Mouse (Mus musculus): ENCODE measurements around the gene Wfdc3. TPM values are rescaled to one million over a fixed set of nuclear protein-coding genes. Genes with fewer than 3 reads are reported as not detected.

The Wfdc3 gene
- 1.1 and 1.7 TPM in 2 replicates for polyA plus RNA-seq (2015; fragmentation: Nextera tagmentation; extraction: Ambion mirVana)

DNA sequence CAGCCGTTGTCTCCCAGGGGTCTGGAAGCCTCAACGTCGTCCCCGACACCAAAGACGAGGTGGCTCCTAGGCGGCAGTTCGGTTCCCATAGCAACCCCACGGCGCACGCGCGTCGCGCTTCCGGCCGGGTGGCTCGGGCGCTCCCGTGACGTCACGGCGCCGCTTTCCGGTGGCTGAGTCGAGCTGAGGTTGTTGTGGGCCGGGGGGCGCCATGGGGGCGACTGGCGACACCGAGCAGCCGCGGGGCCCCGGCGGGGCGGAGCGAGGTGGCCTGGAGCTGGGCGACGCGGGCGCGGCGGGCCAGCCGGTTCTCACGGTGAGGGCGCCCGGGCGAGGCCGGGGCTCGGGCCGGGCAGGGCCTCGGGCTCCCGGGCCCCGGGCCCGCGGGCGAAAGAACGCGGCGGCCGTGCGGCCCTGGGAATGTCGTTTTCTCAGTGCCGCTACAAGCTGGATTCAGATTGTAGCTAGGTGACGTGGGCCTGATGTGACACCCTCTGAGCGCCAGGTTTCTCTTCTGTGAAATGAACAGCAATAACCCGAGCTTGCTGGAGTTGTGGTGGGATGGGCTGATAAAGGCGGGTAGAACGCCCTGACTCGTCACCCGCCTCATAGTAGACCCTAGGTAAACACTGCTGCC, at the start of gene Wfdc3, which contains the start of gene Dnttip1:
Gene Wfdc3, minus strand, starts transcription at position 89 of the 637 bp plus-strand sequence.
Gene Dnttip1, plus strand, starts transcription at position 141 of the 637 bp plus-strand sequence.
- WGBS, result 2% methylated on average over 66 of the region's 70 CpGs
- peak within 1 kb of the TSS; percentile 90 for H3K9ac ChIP-seq (replicated peaks)
- ATAC-seq (replicated peaks), result peak; percentile 90

DNA sequence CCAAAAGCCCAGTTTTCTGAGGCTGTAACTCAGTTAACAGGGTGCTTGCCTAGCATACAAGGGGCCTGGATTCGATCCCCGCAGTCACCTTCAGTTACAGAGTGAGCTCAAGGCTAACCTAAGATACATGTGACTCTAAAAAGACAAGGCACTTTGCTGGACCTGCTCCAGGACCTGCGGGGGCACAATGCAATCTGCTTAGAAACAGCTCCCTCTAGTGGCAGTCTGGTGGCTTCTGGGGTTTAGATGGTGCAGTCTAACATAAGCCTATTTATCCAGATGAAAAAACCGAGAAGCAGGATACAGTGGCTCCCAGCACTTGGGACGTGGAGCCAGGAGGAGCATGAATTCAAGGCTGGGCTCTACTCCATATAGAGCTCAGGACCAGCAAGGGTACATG, 48.6 kb upstream of the Wfdc3 start:
- peak; percentile 65 for ATAC-seq (replicated peaks)

More for the DNA sequence above, at the start of gene Wfdc3, which contains the start of gene Dnttip1:
- peaks cover 21% of the 10 kb centered on the region; the same call in 1 of the 2 replicates for H3K36me3 ChIP-seq
- H3K27ac ChIP-seq (replicated peaks), result peak within 1 kb of the TSS; percentile 71
- peaks cover 34% of the 10 kb centered on the region for H3K4me1 ChIP-seq
- peak within 1 kb of the TSS; percentile 86 for H3K4me3 ChIP-seq
- H3K27me3 ChIP-seq, result no peaks in the 10 kb centered on the region
- peak within 1 kb of the TSS; percentile 80 for H3K4me2 ChIP-seq (replicated peaks)
- H3K9me3 ChIP-seq, result no peaks in the 10 kb centered on the region

DNA sequence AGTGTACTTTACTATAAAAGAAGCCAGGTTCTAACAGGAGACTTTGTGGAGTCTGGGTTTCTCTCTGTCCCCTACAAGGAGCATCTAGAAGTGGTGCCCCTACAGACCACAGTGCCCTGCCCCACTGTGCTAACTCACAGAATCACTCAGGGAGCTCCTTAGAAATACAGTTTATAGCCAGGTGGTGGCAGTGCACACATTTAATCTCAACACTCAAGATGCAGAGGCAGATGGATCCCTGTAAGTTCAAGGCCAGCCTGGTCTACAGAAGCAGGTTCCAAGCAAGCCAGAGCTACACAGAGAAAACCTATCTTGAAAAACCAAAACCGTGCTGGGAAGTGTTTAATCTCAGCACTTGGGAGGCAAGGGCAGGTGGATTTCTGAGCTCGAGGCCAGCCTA, 48.0 kb upstream of the Wfdc3 start:
- Histone ChIP-seq H3K9ac (replicated peaks) (no peak overlapping the region), H3K9me3 (no peaks in the 10 kb centered on the region), H3K27ac (replicated peaks) (no peak overlapping the region), H3K27me3 (no peaks in the 10 kb centered on the region), H3K36me3 (peaks cover 51% of the 10 kb centered on the region), H3K4me3 (no peak overlapping the region), H3K4me2 (replicated peaks) (no peak overlapping the region), H3K4me1 (no peaks in the 10 kb centered on the region)
- 96% methylated on average over 2 of the region's 2 CpGs for WGBS
- ATAC-seq (replicated peaks), result no peak

More for the DNA sequence above, 48.6 kb upstream of the Wfdc3 start:
- H3K9me3 ChIP-seq, result no peaks in the 10 kb centered on the region
- H3K27ac ChIP-seq (replicated peaks), result no peak overlapping the region
- no peak overlapping the region for H3K4me2 ChIP-seq (replicated peaks)
- H3K4me1 ChIP-seq, result no peaks in the 10 kb centered on the region
- 27% methylated on average over 5 of the region's 5 CpGs for WGBS
- no peak overlapping the region for H3K4me3 ChIP-seq
- H3K36me3 ChIP-seq, result peaks cover 51% of the 10 kb centered on the region
- no peak overlapping the region for H3K9ac ChIP-seq (replicated peaks)
- no peaks in the 10 kb centered on the region for H3K27me3 ChIP-seq

DNA sequence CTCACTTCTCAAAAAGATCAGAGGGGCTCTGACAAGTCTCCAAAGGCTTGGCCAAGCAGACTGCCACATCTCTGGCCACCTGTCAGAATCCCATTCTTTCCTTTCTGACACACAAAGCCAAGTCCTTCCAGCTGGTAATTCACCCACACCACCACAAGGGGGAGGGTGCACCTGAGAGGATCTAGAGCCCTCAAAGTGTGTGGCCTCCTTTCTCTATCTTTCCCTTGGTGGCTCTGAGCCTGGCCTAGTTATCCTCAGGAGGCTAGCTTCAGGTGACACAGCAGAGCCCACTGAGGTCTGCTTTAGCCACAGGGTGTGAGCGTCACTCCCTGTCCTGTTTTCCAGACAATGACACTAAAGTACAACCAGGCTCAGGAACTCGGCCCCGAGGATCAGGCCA, 47.5 kb upstream of the Wfdc3 start:
- no peaks in the 10 kb centered on the region for H3K9me3 ChIP-seq
- H3K4me3 ChIP-seq, result no peak overlapping the region
- no peak overlapping the region for H3K27ac ChIP-seq (replicated peaks)
- H3K4me2 ChIP-seq (replicated peaks), result no peak overlapping the region
- peaks cover 48% of the 10 kb centered on the region for H3K36me3 ChIP-seq
- no peaks in the 10 kb centered on the region for H3K27me3 ChIP-seq
- ATAC-seq (replicated peaks), result no peak
- H3K9ac ChIP-seq (replicated peaks), result no peak overlapping the region
- 89% methylated on average over 3 of the region's 3 CpGs for WGBS
- no peaks in the 10 kb centered on the region for H3K4me1 ChIP-seq

DNA sequence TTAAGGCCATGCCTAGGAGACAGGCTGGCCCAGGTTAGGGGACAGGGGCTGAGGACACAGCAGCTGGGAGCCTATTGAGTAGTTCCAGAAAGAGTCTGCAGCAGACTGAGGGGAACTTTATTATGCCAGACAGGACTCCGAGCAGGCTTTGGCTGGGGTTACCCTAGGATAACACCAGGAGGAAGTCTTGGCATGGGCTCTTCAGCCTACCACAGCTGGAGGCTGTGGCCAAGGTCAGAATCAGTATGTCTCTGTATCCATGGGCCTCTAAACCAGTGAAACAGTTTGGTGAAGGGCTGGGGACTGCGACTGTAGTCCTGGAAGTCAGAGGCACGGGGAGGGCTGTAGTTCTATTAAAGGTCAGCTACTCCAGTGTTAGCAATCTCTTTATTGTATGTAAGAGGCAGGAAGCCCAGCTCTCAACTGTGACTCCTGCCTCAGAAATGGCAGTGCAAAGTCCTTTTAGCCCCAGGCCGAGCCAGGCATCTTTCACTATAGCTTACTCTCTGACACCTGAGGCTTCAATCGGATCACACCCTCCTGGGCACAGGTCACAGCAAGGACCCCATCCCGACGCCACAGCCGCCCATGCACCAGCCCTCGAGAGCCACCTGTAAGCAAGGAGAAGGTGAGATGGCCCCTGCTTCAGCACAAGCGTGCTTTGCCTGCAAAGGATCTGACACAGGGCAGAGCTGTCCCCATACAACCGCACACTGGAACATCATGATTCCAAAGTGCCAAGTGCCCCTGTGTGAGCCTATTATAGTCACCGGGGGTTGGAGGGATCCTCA, 46.9 kb upstream of the Wfdc3 start:
- ATAC-seq (replicated peaks), result no peak
- Histone ChIP-seq H3K27me3 (no peaks in the 10 kb centered on the region), H3K9ac (replicated peaks) (no peak overlapping the region), H3K4me1 (no peaks in the 10 kb centered on the region), H3K27ac (replicated peaks) (no peak overlapping the region), H3K4me3 (no peak overlapping the region), H3K9me3 (no peaks in the 10 kb centered on the region), H3K36me3 (peaks cover 44% of the 10 kb centered on the region), H3K4me2 (replicated peaks) (no peak overlapping the region)
- 94% methylated on average over 12 of the region's 12 CpGs for WGBS

DNA sequence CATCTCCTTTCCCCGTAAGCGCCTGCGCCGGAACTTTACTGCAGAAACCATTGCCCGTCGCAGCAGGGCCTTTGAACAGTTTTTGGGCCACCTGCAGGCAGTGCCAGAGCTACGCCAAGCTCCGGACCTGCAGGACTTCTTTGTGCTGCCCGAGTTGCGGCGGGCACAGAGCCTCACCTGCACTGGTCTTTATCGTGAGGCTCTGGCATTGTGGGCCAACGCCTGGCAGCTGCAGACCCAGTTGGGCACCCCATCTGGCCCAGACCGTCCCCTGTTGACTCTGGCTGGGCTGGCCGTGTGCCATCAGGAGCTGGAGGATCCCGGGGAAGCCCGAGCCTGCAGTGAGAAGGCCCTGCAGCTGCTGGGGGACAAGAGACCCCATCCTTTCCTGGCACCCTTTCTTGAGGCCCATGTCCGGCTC, 46.1 kb upstream of the Wfdc3 start:
- 90% methylated on average over 18 of the region's 18 CpGs for WGBS
- ATAC-seq (replicated peaks), result no peak
- H3K36me3 ChIP-seq, result peaks cover 41% of the 10 kb centered on the region

DNA sequence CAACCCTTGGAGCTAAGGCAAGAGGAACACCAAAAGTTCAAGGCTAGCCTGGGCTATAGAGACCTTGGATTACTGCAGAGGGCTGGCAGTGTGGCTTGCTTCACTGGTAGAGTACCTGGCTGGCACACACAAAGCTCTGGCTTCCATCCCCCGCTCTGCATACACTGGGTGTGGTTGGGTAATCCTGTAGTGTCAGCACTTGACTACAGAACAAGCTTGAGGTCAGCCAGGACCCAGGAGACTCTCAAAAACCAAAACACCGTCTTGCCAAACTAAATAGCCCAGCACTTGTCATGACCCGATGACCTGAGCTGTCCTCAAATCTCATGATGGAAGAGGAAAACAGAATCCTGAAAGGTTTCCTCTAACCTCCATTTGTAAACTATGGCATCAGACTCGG, 44.7 kb upstream of the Wfdc3 start:
- no peaks in the 10 kb centered on the region for H3K27me3 ChIP-seq
- H3K4me3 ChIP-seq, result no peak overlapping the region
- H3K27ac ChIP-seq (replicated peaks), result no peak overlapping the region
- H3K9ac ChIP-seq (replicated peaks), result no peak overlapping the region
- WGBS, result 86% methylated on average over 4 of the region's 4 CpGs
- H3K36me3 ChIP-seq, result peaks cover 33% of the 10 kb centered on the region
- H3K4me1 ChIP-seq, result peaks cover 11% of the 10 kb centered on the region
- no peak for ATAC-seq (replicated peaks)
- no peaks in the 10 kb centered on the region for H3K9me3 ChIP-seq
- no peak overlapping the region for H3K4me2 ChIP-seq (replicated peaks)

More for the DNA sequence above, 46.1 kb upstream of the Wfdc3 start:
- Histone ChIP-seq H3K4me1 (peaks cover 4% of the 10 kb centered on the region), H3K9ac (replicated peaks) (no peak overlapping the region), H3K27me3 (no peaks in the 10 kb centered on the region), H3K9me3 (no peaks in the 10 kb centered on the region), H3K27ac (replicated peaks) (no peak overlapping the region), H3K4me2 (replicated peaks) (no peak overlapping the region), H3K4me3 (no peak overlapping the region)

DNA sequence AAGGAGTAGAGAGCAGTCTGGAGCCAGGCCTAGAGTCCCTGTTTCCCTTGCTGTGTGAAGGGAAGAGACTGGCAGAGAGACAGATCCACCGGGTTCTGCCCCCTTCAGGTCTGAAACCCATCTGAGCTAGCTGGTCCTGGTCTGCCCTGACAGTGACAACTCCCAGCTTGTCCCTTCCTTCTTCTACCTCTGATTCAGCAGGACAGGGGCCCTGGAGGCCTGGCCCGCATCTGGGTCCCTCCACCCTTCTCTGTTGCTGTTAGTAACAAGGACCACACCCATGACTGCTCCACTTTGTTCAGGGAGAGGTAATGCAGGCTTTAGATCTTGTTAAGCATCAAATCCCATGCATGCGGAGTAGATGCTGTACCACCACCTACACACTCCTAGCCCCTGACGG, 42.7 kb upstream of the Wfdc3 start:
- Histone ChIP-seq H3K9me3 (no peaks in the 10 kb centered on the region), H3K4me3 (no peak overlapping the region), H3K9ac (replicated peaks) (no peak overlapping the region), H3K4me1 (peaks cover 19% of the 10 kb centered on the region), H3K36me3 (peaks cover 26% of the 10 kb centered on the region), H3K27me3 (no peaks in the 10 kb centered on the region), H3K4me2 (replicated peaks) (no peak overlapping the region), H3K27ac (replicated peaks) (no peak overlapping the region)
- no peak for ATAC-seq (replicated peaks)
- 84% methylated on average over 4 of the region's 4 CpGs for WGBS

DNA sequence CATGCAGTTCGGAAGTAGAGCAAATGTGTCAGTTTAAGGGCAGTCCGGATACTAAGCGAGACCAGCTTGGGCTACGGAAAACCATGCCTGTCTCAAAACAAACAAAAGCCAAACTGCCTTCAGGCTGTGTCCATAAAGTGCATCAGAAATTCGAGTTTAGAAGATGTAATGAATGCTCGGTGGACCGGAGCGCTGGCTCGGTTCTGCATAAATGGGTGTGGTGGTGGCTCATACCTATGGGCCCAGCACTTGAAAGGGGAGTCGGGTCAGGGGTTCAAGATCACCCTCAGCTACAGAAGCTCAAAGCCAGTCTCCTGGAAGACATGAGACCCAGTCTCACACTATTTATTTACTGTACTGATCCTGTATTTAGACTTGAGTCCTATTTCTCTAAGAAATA, 42.0 kb upstream of the Wfdc3 start:
- H3K27ac ChIP-seq (replicated peaks), result no peak overlapping the region
- no peak for ATAC-seq (replicated peaks)
- H3K27me3 ChIP-seq, result no peaks in the 10 kb centered on the region
- H3K36me3 ChIP-seq, result peaks cover 23% of the 10 kb centered on the region
- 87% methylated on average over 10 of the region's 10 CpGs for WGBS
- H3K4me1 ChIP-seq, result peaks cover 19% of the 10 kb centered on the region
- no peak overlapping the region for H3K4me3 ChIP-seq
- no peaks in the 10 kb centered on the region for H3K9me3 ChIP-seq
- H3K9ac ChIP-seq (replicated peaks), result no peak overlapping the region
- H3K4me2 ChIP-seq (replicated peaks), result no peak overlapping the region

DNA sequence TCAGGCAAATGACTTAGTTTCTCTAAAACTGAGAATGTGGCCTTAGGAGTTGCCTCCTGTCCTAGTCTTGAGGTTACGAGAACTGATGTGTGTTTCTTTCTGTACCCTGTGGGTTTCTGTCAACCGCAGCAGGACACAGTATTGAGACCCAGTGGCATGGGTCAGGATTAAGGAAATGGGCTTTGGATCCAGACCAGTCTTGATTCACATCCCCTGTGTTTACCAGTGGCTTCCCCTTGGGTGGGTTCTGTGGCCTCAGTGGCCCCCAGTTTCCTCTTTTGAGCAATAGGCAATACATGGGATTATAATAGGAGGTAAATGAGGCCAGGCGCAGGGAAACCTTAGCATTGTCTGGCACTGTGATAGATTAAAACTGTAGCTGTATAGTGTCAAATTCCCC, 41.3 kb upstream of the Wfdc3 start:
- Histone ChIP-seq H3K27me3 (no peaks in the 10 kb centered on the region), H3K4me1 (peaks cover 19% of the 10 kb centered on the region), H3K4me2 (replicated peaks) (peak overlapping the region; percentile 70), H3K9me3 (no peaks in the 10 kb centered on the region), H3K27ac (replicated peaks) (no peak overlapping the region), H3K36me3 (peaks cover 15% of the 10 kb centered on the region), H3K9ac (replicated peaks) (no peak overlapping the region), H3K4me3 (no peak overlapping the region)
- ATAC-seq (replicated peaks), result no peak
- WGBS, result 94% methylated on average over 3 of the region's 3 CpGs

DNA sequence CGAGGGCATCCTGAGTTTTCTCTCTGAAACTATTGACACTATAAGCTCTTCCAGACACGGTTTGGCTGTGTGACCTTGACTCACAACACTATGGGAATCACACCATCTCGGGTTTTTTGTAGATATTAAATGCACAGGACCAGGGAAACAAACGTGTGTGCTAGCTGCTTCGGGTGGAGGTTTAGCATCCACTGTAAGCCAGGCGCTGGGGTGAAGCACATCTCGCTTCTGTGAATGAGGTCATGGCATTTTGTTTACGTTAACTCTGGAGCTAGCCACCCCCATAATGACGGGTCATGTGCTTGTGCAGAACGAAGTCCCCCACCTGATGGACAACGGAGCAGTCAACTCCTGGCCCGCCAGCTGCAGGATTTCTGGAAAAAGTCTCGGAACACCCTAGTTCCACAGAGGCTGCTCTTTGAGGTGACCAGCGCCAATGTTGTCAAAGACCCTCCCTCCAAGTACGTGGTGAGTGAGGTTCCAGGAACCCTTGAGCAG, 40.7 kb upstream of the Wfdc3 start:
- H3K9me3 ChIP-seq, result no peaks in the 10 kb centered on the region
- peak; percentile 26 for ATAC-seq (replicated peaks)
- WGBS, result 10% methylated on average over 15 of the region's 15 CpGs

More for the DNA sequence above, 40.7 kb upstream of the Wfdc3 start:
- H3K4me3 ChIP-seq, result peak overlapping the region; percentile 77
- H3K4me2 ChIP-seq (replicated peaks), result peak overlapping the region; percentile 70
- H3K27ac ChIP-seq (replicated peaks), result peak overlapping the region; percentile 73; the same call in 1 of the 2 replicates
- no peaks in the 10 kb centered on the region for H3K27me3 ChIP-seq
- peaks cover 9% of the 10 kb centered on the region; the same call in 1 of the 2 replicates for H3K36me3 ChIP-seq
- peak overlapping the region; percentile 68 for H3K9ac ChIP-seq (replicated peaks)
- peaks cover 19% of the 10 kb centered on the region for H3K4me1 ChIP-seq

All from forebrain, embryonic 15.5 days (tissue).